Mouse (Mus musculus): ENCODE measurements around the gene Foxn3. TPM values are rescaled to one million over a fixed set of nuclear protein-coding genes. Genes with fewer than 3 reads are reported as not detected.

Foxn3 gene
- polyA plus RNA-seq, 1 experiment from 2014 or later = 86.3 TPM

GRCm38 (mm10) chr12:99349650-99349997 is 213.8 kb downstream of the Foxn3 start:
- no peaks in the 10 kb centered on the region for H3K27me3 ChIP-seq (replicated peaks; ENCODE audit: control insufficient read depth, insufficient read depth, low read length)
- no peak overlapping the region for H3K9ac ChIP-seq (ENCODE audit: low read depth, low read length)
- no peak overlapping the region for H3K4me3 ChIP-seq (ENCODE audit: low read depth, low read length)
- H3K4me2 ChIP-seq (ENCODE audit: low read depth, low read length) = no peak overlapping the region
- no peak overlapping the region for H3K27ac ChIP-seq (replicated peaks; ENCODE audit: low read depth, low read length)
- H3K9me3 ChIP-seq (ENCODE audit: control insufficient read depth, low read length) = no peaks in the 10 kb centered on the region
- no peaks in the 10 kb centered on the region for H3K36me3 ChIP-seq (ENCODE audit: control insufficient read depth, insufficient read depth, low read length)
- peaks cover 24% of the 10 kb centered on the region; the same call in 1 of the 2 replicates for H3K4me1 ChIP-seq (ENCODE audit: control insufficient read depth, insufficient read depth, low read length)
- 74% methylated on average over 9 of the region's 9 CpGs for WGBS
- DNase-seq (ENCODE audit: low spot score) (no peak), ATAC-seq (ENCODE audit: low read depth) (no peak)

- Histone ChIP-seq H3K4me1 (ENCODE audit: control insufficient read depth, insufficient read depth, low read length) (peaks cover 24% of the 10 kb centered on the region; the same call in 1 of the 2 replicates), H3K4me3 (ENCODE audit: low read depth, low read length) (no peak overlapping the region), H3K27me3 (replicated peaks; ENCODE audit: control insufficient read depth, insufficient read depth, low read length) (no peaks in the 10 kb centered on the region), H3K4me2 (ENCODE audit: low read depth, low read length) (no peak overlapping the region), H3K27ac (replicated peaks; ENCODE audit: low read depth, low read length) (no peak overlapping the region), H3K9me3 (ENCODE audit: control insufficient read depth, low read length) (no peaks in the 10 kb centered on the region), H3K9ac (ENCODE audit: low read depth, low read length) (no peak overlapping the region), H3K36me3 (ENCODE audit: control insufficient read depth, insufficient read depth, low read length) (no peaks in the 10 kb centered on the region)
- no peak for ATAC-seq (ENCODE audit: low read depth)
- 75% methylated on average over 10 of the region's 10 CpGs for WGBS
- DNase-seq (ENCODE audit: low spot score) = no peak
Measured at GRCm38 (mm10) chr12:99348940-99349649, 214.3 kb downstream of the Foxn3 start.

- Histone ChIP-seq H3K4me2 (ENCODE audit: low read depth, low read length) (no peak overlapping the region), H3K36me3 (ENCODE audit: control insufficient read depth, insufficient read depth, low read length) (no peaks in the 10 kb centered on the region), H3K4me1 (ENCODE audit: control insufficient read depth, insufficient read depth, low read length) (peaks cover 26% of the 10 kb centered on the region; the same call in 1 of the 2 replicates), H3K27ac (replicated peaks; ENCODE audit: low read depth, low read length) (no peak overlapping the region), H3K9me3 (ENCODE audit: control insufficient read depth, low read length) (no peaks in the 10 kb centered on the region), H3K9ac (ENCODE audit: low read depth, low read length) (no peak overlapping the region), H3K4me3 (ENCODE audit: low read depth, low read length) (no peak overlapping the region), H3K27me3 (replicated peaks; ENCODE audit: control insufficient read depth, insufficient read depth, low read length) (no peaks in the 10 kb centered on the region)
- ATAC-seq (ENCODE audit: low read depth) (no peak), DNase-seq (ENCODE audit: low spot score) (no peak)
- 75% methylated on average over 3 of the region's 3 CpGs for WGBS
Measured at GRCm38 (mm10) chr12:99347512-99347911, 215.9 kb downstream of the Foxn3 start.

GRCm38 (mm10) chr12:99346982-99347381 is 216.4 kb downstream of the Foxn3 start:
- ATAC-seq (ENCODE audit: low read depth) (no peak), DNase-seq (ENCODE audit: low spot score) (no peak)
- WGBS = 76% methylated on average over 3 of the region's 3 CpGs
- no peak overlapping the region for H3K4me2 ChIP-seq (ENCODE audit: low read depth, low read length)
- H3K27me3 ChIP-seq (replicated peaks; ENCODE audit: control insufficient read depth, insufficient read depth, low read length) = no peaks in the 10 kb centered on the region
- H3K36me3 ChIP-seq (ENCODE audit: control insufficient read depth, insufficient read depth, low read length) = no peaks in the 10 kb centered on the region
- no peak overlapping the region for H3K9ac ChIP-seq (ENCODE audit: low read depth, low read length)
- no peak overlapping the region for H3K27ac ChIP-seq (replicated peaks; ENCODE audit: low read depth, low read length)
- H3K4me1 ChIP-seq (ENCODE audit: control insufficient read depth, insufficient read depth, low read length) = peaks cover 25% of the 10 kb centered on the region
- no peak overlapping the region for H3K4me3 ChIP-seq (ENCODE audit: low read depth, low read length)
- H3K9me3 ChIP-seq (ENCODE audit: control insufficient read depth, low read length) = no peaks in the 10 kb centered on the region

DNA sequence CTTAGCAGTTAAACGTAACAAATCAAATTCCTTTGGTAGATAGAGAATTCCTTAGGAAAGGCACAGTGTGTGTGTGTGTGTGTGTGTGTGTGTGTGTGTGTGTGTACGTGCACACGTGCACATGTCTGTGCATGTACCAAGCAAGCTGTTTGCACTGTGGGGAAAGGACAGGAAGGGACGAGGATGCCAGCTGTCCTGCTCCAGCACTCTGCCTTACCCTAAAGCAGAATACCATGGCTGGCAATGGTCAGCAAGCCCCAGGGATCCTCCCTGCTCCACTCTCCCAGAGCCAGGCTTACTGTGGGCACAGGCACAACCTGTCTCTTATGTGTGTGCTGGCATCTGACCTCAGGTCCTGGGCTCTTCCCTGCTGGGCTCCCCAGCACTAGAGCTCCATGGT is 218.1 kb downstream of the Foxn3 start:
- Histone ChIP-seq H3K36me3 (ENCODE audit: control insufficient read depth, insufficient read depth, low read length) (peaks cover 8% of the 10 kb centered on the region), H3K9ac (ENCODE audit: low read depth, low read length) (no peak overlapping the region), H3K4me3 (ENCODE audit: low read depth, low read length) (no peak overlapping the region), H3K9me3 (ENCODE audit: control insufficient read depth, low read length) (no peaks in the 10 kb centered on the region), H3K27ac (replicated peaks; ENCODE audit: low read depth, low read length) (no peak overlapping the region), H3K4me1 (ENCODE audit: control insufficient read depth, insufficient read depth, low read length) (peaks cover 36% of the 10 kb centered on the region), H3K27me3 (replicated peaks; ENCODE audit: control insufficient read depth, insufficient read depth, low read length) (no peaks in the 10 kb centered on the region), H3K4me2 (ENCODE audit: low read depth, low read length) (no peak overlapping the region)
- 67% methylated on average over 3 of the region's 4 CpGs for WGBS
- no peak for ATAC-seq (ENCODE audit: low read depth)
- DNase-seq (ENCODE audit: low spot score) = no peak

- DNase-seq (ENCODE audit: low spot score) = no peak
- Histone ChIP-seq H3K4me1 (ENCODE audit: control insufficient read depth, insufficient read depth, low read length) (peaks cover 31% of the 10 kb centered on the region), H3K4me3 (ENCODE audit: low read depth, low read length) (no peak overlapping the region)
Measured at GRCm38 (mm10) chr12:99343378-99343777, 220.0 kb downstream of the Foxn3 start.

DNA sequence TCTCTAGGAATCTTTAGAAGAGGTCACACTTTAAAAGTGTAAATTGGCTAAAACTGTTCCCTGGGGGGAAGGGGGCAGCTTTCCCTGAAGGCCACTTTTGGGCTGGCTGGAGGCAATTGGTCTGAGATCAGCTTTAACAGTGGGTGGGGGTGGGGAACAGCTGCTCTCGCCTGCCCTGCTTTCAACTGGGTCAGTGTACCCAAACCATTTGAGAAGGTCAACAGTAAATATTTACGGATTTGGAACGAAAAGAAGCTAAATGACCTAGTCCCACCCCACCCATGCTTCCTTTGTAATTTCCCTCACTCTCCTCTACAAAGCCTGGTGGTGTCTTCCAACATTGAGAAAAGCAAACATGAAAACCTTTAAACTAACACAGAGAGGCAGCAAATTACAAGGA is 221.2 kb downstream of the Foxn3 start:
- peaks cover 11% of the 10 kb centered on the region for H3K36me3 ChIP-seq (ENCODE audit: control insufficient read depth, insufficient read depth, low read length)
- H3K4me3 ChIP-seq (ENCODE audit: low read depth, low read length) = no peak overlapping the region
- WGBS = 24% methylated on average over 3 of the region's 3 CpGs
- peak overlapping the region; percentile 34; the same call in 1 of the 2 replicates for H3K27ac ChIP-seq (replicated peaks; ENCODE audit: low read depth, low read length)
- no peaks in the 10 kb centered on the region for H3K9me3 ChIP-seq (ENCODE audit: control insufficient read depth, low read length)
- no peak overlapping the region for H3K9ac ChIP-seq (ENCODE audit: low read depth, low read length)
- H3K4me2 ChIP-seq (ENCODE audit: low read depth, low read length) = no peak overlapping the region
- ATAC-seq (ENCODE audit: low read depth) = no peak
- H3K27me3 ChIP-seq (replicated peaks; ENCODE audit: control insufficient read depth, insufficient read depth, low read length) = no peaks in the 10 kb centered on the region
- DNase-seq (ENCODE audit: low spot score) = no peak
- H3K4me1 ChIP-seq (ENCODE audit: control insufficient read depth, insufficient read depth, low read length) = peaks cover 32% of the 10 kb centered on the region

More at GRCm38 (mm10) chr12:99343378-99343777, 220.0 kb downstream of the Foxn3 start:
- Histone ChIP-seq H3K9ac (ENCODE audit: low read depth, low read length) (no peak overlapping the region), H3K27ac (replicated peaks; ENCODE audit: low read depth, low read length) (no peak overlapping the region), H3K36me3 (ENCODE audit: control insufficient read depth, insufficient read depth, low read length) (peaks cover 11% of the 10 kb centered on the region), H3K9me3 (ENCODE audit: control insufficient read depth, low read length) (no peaks in the 10 kb centered on the region), H3K4me2 (ENCODE audit: low read depth, low read length) (no peak overlapping the region), H3K27me3 (replicated peaks; ENCODE audit: control insufficient read depth, insufficient read depth, low read length) (no peaks in the 10 kb centered on the region)
- no peak for ATAC-seq (ENCODE audit: low read depth)
- 91% methylated on average over 2 of the region's 2 CpGs for WGBS

DNA sequence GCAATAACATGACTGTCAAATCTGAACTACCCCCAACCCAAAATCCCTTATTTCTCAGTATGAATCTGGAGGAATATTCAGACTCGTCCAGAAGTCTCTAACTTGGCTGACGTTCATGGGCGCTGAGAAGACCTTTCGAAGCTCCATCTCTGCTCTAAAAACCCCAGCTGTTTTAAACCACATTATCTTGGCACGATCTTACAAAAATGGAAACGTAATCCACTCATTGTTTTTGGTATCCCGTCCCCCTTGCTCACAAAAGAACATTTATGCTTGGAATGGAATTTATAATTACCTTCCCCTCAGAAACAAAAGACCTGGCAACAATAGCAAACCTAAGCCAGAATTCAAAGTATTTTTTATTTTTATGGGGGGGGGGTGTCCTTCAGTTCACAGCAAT is 221.6 kb downstream of the Foxn3 start:
- 24% methylated on average over 7 of the region's 7 CpGs for WGBS
- Histone ChIP-seq H3K27me3 (replicated peaks; ENCODE audit: control insufficient read depth, insufficient read depth, low read length) (no peaks in the 10 kb centered on the region), H3K9me3 (ENCODE audit: control insufficient read depth, low read length) (no peaks in the 10 kb centered on the region), H3K4me2 (ENCODE audit: low read depth, low read length) (no peak overlapping the region), H3K4me1 (ENCODE audit: control insufficient read depth, insufficient read depth, low read length) (peaks cover 36% of the 10 kb centered on the region), H3K36me3 (ENCODE audit: control insufficient read depth, insufficient read depth, low read length) (peaks cover 11% of the 10 kb centered on the region), H3K27ac (replicated peaks; ENCODE audit: low read depth, low read length) (peak overlapping the region; percentile 34; the same call in 1 of the 2 replicates), H3K4me3 (ENCODE audit: low read depth, low read length) (no peak overlapping the region), H3K9ac (ENCODE audit: low read depth, low read length) (no peak overlapping the region)
- DNase-seq (ENCODE audit: low spot score) (peak; percentile 74), ATAC-seq (ENCODE audit: low read depth) (no peak)

All from embryonic facial prominence, embryonic 14.5 days (tissue).